20 mouse cellular contexts compared by ENCODE assay signal in genomic region chr6:4611853-4612252, GRCm38 (mm10).
"Had no signal": no experiment of that assay in that cellular context is flagged by ENCODE, and none has a peak within 500 bp of the region (broad histone marks: within the 10 kb centered on the region; RNA-seq: fewer than 3 reads in every experiment).

No protein-coding gene starts in this region.

- H3K4me1 ChIP-seq: midbrain, embryonic 15.5 days; neural tube, embryonic 15.5 days; stomach, embryonic 15.5 days had no signal

- DNase-seq: kidney, adult 2 months; kidney, postnatal 25 days; layer of hippocampus, postnatal 36 days; liver; liver, embryonic 13.5 days; lung, embryonic 14.5 days; retina, postnatal 1 day; right cerebral cortex, postnatal 25 days; spleen, adult 18-20 months; thymus, postnatal 36 days had no signal

- H3K4me2 ChIP-seq: limb, embryonic 13.5 days; liver, embryonic 13.5 days; lung, embryonic 14.5 days; midbrain, embryonic 12.5 days; midbrain, embryonic 15.5 days; neural tube, embryonic 12.5 days; neural tube, embryonic 15.5 days; stomach, embryonic 15.5 days had no signal

- ATAC-seq: lung, postnatal 0 days; midbrain, embryonic 15.5 days had no signal

- H3K27ac ChIP-seq: kidney, postnatal 0 days; limb, embryonic 10.5 days; limb, embryonic 13.5 days; liver, embryonic 13.5 days; macrophage; midbrain, embryonic 12.5 days; midbrain, embryonic 15.5 days; neural tube, embryonic 12.5 days; neural tube, embryonic 15.5 days; stomach, embryonic 15.5 days had no signal

- H3K9ac ChIP-seq: limb, embryonic 13.5 days; liver, embryonic 13.5 days; lung, embryonic 14.5 days; midbrain, embryonic 12.5 days; midbrain, embryonic 15.5 days; neural tube, embryonic 12.5 days; neural tube, embryonic 15.5 days; stomach, embryonic 15.5 days had no signal

- H3K27me3 ChIP-seq: limb, embryonic 13.5 days; liver, embryonic 13.5 days; midbrain, embryonic 12.5 days; midbrain, embryonic 15.5 days; neural tube, embryonic 12.5 days; neural tube, embryonic 15.5 days; stomach, embryonic 15.5 days had no signal

- H3K9me3 ChIP-seq: limb, embryonic 10.5 days; limb, embryonic 13.5 days; liver, embryonic 13.5 days; midbrain, embryonic 12.5 days; midbrain, embryonic 15.5 days; neural tube, embryonic 12.5 days; neural tube, embryonic 15.5 days; stomach, embryonic 15.5 days had no signal

- H3K4me3 ChIP-seq: limb, embryonic 10.5 days; limb, embryonic 13.5 days; liver, embryonic 13.5 days; midbrain, embryonic 12.5 days; midbrain, embryonic 15.5 days; neural tube, embryonic 12.5 days; neural tube, embryonic 15.5 days; stomach, embryonic 15.5 days had no signal
